Mouse (Mus musculus) gastrocnemius, adult 18-20 months (tissue): Measurements from ENCODE around the gene Gm11733. TPM values are rescaled to one million over a fixed set of nuclear protein-coding genes. Genes with fewer than 3 reads are reported as not detected.

Experiments
- DNase-seq: peaks from one replicate; pipeline ENCODE4 v3.0.0; 2021; ENCODE audit warnings: low spot score
- total RNA-seq, 2 experiments: library from RNA; stranded (reverse); gene quantifications; 2 replicates each; pipeline ENCODE4 v1.2.3; 2021

The Gm11733 gene
- total RNA-seq, 2 experiments from 2014 or later = not detected

DNA sequence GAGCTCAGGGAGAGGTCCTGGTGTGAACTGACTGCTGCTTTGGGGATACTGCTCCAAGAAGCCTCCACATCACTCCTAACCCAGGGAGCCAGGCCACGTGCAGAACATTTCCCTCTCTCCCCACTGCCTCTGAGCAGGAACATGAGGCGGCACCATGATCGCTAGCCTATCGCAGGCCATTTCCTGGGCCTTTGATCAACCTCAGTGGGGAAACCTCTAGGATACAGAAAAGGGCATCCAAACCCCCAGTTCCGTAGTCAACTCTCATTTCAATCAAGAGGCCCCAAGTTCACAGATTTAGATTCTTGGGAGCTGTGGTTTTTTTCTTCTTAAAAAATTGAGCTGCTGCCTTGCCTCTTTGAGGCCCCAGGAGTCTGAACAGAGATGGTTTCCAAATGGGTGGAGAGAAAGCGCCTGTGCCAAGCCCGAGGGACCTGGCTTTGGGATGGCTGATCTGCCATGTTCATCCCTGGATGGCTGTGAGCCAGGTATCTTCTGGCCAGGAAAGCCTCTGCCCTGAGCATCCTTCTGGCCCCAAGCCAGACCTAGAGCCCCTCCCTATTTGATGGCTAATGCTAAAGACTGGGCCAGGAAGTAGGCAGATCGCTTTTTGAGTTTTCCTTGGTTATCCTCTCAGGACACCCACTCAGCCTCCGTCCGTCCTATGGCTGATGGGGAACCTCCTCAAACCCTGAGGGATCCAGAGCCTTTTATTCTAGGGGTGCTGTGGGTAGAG, 5.7 kb upstream of the Gm11733 start:
- peak; percentile 25 for DNase-seq

GRCm38 (mm10) chr11:117479007-117479719, 5.0 kb upstream of the Gm11733 start:
- peak; percentile 71 for DNase-seq

DNA sequence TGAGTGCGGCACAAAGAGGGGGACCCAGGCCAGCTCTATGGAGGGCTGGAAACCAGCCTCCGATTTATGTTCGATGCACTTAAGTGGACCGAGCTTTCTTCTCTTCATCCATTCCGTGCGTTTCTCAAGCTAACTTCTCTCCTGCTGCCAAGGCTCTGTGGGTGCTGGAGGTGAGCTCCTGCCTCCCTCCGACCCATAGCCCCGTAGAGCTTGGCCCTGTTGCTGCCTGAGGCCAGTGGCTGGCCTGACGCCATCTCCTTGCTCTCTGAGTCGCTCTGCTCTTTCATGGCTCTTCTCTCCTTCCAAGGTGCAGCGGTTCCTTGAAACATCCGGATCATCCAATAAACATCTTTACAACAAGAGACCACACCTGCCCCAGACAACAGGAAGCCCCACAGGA, 4.4 kb upstream of the Gm11733 start:
- DNase-seq = no peak

DNA sequence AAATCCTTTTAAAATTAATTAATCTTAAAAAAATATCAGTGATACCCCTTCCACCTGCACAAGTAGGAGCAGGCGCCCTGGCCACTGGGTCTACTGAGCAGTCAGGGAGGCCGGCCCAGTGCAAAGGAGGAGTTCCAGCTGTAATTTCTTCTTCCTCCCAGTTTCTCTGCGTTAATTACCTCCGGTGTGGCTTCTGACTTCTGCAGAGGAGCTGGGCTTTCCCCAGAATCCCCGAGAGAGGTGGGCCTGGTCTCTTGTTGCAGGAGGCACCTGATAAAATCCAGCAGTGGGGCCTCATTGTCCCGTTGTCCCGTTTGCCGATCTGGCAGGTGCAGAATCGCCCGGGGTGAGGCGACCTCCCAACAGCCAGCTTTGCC, 1.9 kb upstream of the Gm11733 start:
- DNase-seq = no peak

DNA sequence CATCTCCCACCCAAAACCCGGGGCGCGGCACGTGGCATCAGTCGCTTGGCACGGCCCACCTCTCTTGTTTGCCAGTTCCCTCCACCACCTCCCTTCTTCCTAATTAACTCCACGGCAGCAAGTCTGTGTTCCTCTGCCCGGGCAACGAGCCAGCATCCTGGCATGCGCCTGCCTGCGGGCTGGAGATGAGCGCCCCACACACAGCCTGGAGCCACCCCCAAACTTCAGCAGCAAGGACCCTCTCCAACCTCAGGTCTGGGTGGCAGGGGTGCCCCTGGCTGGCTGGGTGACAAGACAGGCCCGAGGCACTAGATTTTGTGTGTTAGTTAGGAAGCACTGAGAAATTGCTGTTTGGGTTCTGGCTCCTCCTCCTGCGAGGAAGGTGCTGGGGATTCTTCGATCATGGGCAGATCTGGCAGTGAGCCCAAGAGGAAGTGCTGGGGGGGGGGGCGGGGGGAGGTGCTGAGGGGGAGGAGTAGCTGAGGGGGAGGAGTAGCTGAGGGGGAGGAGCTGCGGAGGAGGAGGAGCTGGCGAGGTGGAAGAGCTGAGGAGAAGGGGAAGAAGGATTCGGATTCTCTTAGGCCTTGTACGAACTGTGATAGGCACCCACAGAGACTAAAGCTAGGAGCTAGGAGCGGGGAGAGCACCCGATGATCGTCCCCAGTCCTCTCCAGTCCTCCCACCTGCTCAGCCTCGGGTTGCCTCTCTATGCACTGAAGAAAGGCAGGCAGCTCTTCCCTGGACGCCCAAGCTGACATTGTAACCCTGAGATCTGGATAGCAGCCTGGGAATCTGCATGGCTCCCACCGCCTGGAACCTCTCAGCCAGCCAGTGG, 1.3 kb upstream of the Gm11733 start:
- DNase-seq = peak; percentile 59

DNA sequence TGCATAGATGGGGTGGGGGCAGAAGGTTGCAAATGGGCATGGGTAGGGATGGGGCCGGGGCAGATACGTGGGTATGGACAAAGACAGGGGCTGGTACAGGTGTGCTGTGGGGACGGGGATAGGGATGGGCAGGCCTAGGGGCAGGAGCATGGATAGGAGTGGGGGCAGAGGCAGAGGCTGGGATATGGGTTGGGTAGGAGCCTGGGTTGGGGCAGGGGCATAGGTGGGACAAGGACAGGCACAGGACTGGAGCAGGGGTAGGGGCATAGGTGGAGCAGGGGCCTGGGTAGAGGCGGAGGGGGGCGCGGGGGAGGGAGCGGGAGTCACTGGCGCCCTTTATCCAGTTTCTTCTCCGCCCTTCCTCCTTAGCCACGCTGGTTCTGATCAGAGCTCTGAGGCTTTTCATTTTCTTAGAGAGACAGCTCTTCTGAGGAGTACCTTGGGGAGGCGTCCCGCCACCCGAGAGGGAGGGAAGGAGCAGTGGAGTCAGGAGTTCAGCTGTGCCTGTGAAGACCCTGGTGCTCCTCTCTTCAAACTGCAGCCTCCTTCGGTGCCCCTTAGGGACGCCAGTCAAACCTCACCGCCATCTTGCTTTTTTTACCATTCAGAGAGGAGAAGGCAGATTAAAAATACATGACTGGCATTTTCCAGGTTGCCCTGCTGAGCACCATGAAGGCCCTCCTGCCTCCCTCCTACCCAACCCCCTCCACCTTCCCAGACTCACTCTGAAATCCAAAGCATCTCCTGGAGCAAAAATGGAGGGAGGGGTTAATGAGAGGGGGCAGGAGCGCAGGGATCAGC, 7.4 kb downstream of the Gm11733 start:
- no peak for DNase-seq

DNA sequence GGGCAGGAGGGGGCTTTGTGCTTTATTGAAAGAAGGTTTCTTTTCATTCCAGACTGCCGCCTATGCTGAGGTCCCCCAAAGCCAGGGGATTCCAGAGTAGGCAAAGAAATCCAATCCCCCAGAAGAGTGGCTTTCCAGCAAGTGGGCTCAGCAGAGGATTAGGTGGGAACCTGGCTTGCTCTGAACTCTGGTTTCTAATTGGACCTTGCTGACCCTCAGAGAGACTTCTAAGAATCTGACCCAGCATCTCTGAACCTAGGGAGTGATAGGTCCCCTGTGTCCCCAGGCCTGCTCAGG, 8.0 kb downstream of the Gm11733 start:
- no peak for DNase-seq

GRCm38 (mm10) chr11:117496812-117497211, 12.6 kb downstream of the Gm11733 start:
- DNase-seq = no peak

GRCm38 (mm10) chr11:117497256-117498136, 13.3 kb downstream of the Gm11733 start:
- DNase-seq = peak; percentile 60

DNA sequence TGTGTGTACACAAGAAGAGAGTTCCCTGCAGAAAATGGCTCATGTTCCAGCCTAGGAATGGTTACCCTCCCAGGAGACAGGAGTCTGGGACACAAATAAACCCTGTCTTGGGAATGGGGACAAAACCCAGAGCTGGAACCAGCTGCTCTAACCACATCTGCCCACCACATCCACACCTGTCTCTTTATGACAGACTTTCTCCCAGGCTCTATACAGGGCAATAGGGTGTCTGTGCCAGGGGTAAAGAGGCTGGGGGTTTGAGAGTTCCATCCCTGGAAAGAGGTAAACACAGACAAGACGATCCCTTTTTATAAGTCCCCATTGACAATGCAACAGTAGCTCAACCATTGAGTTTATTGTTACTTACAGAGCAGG, 14.0 kb downstream of the Gm11733 start:
- no peak for DNase-seq

- DNase-seq = no peak
Observed at GRCm38 (mm10) chr11:117508972-117509371, 24.8 kb downstream of the Gm11733 start.

GRCm38 (mm10) chr11:117515718-117516421, 31.7 kb downstream of the Gm11733 start:
- peak; percentile 28 for DNase-seq

DNA sequence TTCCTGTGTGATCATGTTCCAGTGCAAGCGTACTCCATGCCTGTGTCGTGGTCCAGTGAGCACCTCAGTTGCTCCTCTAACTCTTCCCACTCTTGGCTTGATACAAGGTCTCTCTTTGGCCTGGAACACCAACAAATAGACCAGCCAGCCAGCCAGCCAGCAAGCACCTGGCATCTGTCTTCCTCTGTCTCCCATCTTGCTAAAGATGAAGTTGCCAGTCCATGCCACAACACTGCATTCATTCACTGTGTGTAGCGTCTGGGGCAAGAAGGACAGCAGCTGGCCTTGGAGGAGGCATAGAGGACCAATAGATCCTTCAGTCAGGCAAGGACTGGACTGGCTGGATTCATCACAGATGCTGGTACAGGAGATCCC, 32.2 kb downstream of the Gm11733 start:
- DNase-seq = no peak

DNA sequence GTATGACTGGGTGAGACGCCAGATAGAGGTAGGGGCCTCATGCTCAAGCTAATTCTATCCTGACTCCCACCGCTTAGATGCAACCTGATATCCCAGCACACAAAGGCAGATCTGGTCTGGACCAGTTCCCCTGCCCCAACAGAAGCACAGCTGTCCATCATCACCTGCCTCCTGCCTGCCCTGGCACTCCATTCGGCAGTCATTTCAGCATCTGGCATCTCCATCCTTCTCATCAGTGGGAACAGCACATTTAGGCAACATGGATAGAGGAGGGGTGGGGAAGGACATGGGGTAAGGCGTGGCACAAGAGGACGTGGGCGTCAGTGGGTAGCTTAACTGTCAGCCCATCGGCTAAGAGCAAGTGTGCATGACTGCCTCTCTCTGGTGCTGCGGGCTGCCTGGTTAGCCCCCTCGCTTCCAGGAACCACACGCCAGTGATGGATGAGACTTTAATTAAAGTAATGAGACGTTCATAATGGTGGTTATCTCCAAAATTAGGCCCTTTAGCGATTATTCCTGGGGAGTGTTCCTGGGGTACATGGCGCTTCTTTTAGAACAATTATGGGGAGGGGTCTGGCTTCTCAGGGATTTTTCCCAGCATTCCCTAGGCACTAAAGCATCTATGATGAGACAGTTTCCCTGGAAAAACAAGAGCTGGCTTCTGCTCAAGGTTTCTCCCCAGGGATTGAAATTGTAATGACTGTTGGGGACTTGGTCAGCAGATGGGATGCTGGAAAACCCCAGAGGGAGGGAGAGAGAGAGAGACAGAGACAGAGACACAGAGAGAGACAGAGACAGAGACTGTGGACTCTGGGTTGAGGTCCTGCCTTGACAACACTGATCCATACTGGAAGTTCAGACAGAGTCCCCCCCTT, 38.0 kb downstream of the Gm11733 start:
- DNase-seq = no peak

DNA sequence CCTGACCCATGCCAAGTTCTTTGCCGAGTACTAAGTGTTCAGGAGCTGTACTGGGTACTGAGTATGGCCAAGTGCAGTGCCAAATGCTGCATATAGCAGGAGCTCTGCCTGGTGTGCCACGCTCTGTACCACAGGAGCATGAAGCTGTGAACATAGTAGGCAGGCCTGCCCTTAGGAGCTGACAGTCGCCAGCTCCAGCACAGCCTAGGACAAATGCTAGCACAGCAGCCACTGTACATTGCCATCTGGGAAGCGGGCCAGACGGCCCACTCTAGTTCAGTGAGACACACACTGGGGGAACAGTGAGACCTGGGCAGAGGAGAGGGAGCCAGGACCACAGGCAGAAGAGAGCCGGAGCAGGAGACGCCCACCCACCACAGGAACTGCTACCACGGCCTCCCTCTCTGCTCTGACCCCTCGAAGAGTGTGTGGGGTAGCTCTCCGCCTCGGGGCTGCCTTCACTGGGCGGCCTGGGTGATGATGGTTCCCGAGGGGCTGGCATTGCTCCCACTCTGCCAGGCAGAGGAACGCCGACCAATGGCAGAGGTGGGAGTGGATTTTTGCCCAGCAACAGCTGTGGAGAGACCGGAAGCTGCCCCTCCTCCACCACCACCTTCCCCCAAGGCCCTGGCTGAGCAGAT, 38.8 kb downstream of the Gm11733 start:
- peak; percentile 43 for DNase-seq

GRCm38 (mm10) chr11:117525606-117526349, 41.6 kb downstream of the Gm11733 start:
- no peak for DNase-seq

DNA sequence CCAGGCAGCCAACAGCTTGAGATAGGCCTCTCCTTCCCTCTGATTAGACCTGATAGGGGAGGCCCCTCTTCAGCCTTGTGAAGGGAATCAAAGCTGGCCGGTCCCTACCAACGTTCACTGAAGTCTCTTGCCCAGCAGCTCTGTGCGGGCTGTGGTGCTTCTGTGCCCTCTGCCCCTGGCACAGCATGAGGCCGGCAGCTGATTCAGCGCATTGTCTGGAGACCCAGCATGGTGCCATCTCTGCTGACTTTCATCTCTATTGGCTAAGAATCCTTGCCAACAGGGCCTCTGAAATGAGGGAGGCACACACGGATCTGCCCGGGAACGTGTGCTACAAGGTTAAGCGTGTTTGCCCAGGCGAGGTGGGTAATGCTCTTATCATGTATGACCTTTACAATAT, 48.2 kb downstream of the Gm11733 start:
- DNase-seq = no peak

- peak; percentile 78 for DNase-seq
Observed at GRCm38 (mm10) chr11:117534912-117535311, 50.7 kb downstream of the Gm11733 start.
